Comparison of ENCODE assay signal across 15 mouse cellular contexts in genomic region chr16:45261321-45261720, GRCm38 (mm10). TPM values are rescaled to one million over a fixed set of nuclear protein-coding genes. Genes with fewer than 3 reads are reported as not detected.
DNase-seq lines count a peak whose midpoint lies in the region.
"Had no signal": no experiment of that assay in that cellular context is flagged by ENCODE, and none has a peak within 500 bp of the region (broad histone marks: within the 10 kb centered on the region; RNA-seq: fewer than 3 reads in every experiment).

No protein-coding gene starts in this region.

- intact Hi-C loops in gastrocnemius, postnatal 14 days (cut with DNase I; ENCODE audit: low total_unique reads) = no loop called here

- DNase-seq in thymus, postnatal 0 days (ENCODE audit: low spot score) = peak; percentile 9
- DNase-seq in thymus, adult 18-20 months = no peak
- peak; percentile 65 for DNase-seq in T-cell, adult 2 months (ENCODE audit: low spot score)
- peak; percentile 47 for DNase-seq in induced T-regulatory cell, adult 2 months (ENCODE audit: low read depth)
- DNase-seq in cerebellum, postnatal 10 days = no peak
- DNase-seq in layer of hippocampus, adult 18-20 months (ENCODE audit: low spot score in 2 of 2) = no peak
- DNase-seq in gastrocnemius, postnatal 14 days = no peak
- DNase-seq: cerebellum, adult 18-20 months; gastrocnemius, adult 2 months; heart, adult 18-20 months; kidney, postnatal 4 days; liver, embryonic 13.5 days; spleen, adult 18-20 months had no signal

RNA-seq across cellular contexts. Expression of gene Btla, which starts 37.2 kb away (rescaled TPM):
- 5.1 and 5.8 TPM in 2 replicates for polyA plus RNA-seq in thymus, postnatal 0 days (2015; fragmentation: Nextera tagmentation; extraction: Ambion mirVana)
- total RNA-seq in layer of hippocampus, adult 18-20 months (2021) = under 1 TPM; 0.28 to 0.35 TPM
- total RNA-seq in gastrocnemius, postnatal 14 days (2021) = under 1 TPM; 0.16 to 0.18 TPM
- polyA plus RNA-seq: kidney, embryonic 14.5 days; Patski had no signal

Comparison
In these comparisons a context has a peak if more than half of its experiments do, and no peak if none do; other contexts are left out.
1. DNase-seq: peak in thymus, postnatal 0 days (single experiment), T-cell, adult 2 months (single experiment) and induced T-regulatory cell, adult 2 months (single experiment); none in thymus, adult 18-20 months (0 of 2), cerebellum, postnatal 10 days (0 of 2), layer of hippocampus, adult 18-20 months (0 of 2) and gastrocnemius, postnatal 14 days (single experiment).